Mouse (Mus musculus) kidney, adult 2 months (tissue): ENCODE data around the gene Kcnj6.

Source experiments
- CTCF ChIP-seq: fragments of 200-500 bp; conservative IDR thresholded peaks from 2 replicates; pipeline ENCODE4 v1.5.1; 2011; ENCODE audit warnings: low read depth, mild to moderate bottlenecking, control low read depth, low read length, moderate library complexity, mixed read lengths; ENCODE audit not compliant: insufficient read depth, insufficient read length
- POLR2A ChIP-seq: fragments of 200-500 bp; IDR thresholded peaks from one replicate; pipeline ENCODE4 v1.6.1; 2011; ENCODE audit warnings: low read depth, low read length, control low read depth

GRCm38 (mm10) chr16:95009937-95010336 is 12.4 kb upstream of the Kcnj6 start:
- TF ChIP-seq CTCF (no peak), POLR2A (no peak)
